Mouse (Mus musculus): ENCODE results near the gene Serpina3m.
"Not testable (repeated sequence)": the region's sequence is repeated elsewhere in the genome, so short reads cannot be mapped to it uniquely, and the experiment has no call there.

- peak; percentile 38 for TF ChIP-seq CTCF (IDR thresholded peaks at IDR 0.05; ENCODE audit: low read depth)
- not testable (repeated sequence) for TF ChIP-seq EP300 (IDR thresholded peaks at IDR 0.05; ENCODE audit: low read depth)
Observed at GRCm38 (mm10) chr12:104351812-104352211, 13.5 kb downstream of the Serpina3m start.

All from heart, postnatal 0 days (tissue).